Mouse (Mus musculus) brain, embryonic 14.5 days (tissue): ENCODE measurements around the gene Bdh1. TPM values are rescaled to one million over a fixed set of nuclear protein-coding genes. Genes with fewer than 3 reads are reported as not detected.
"Not testable (repeated sequence)": the region's sequence is repeated elsewhere in the genome, so short reads cannot be mapped to it uniquely, and the experiment has no call there.

Experiments
- DNase-seq: peaks from one replicate; pipeline ENCODE4 v3.0.0-alpha.2; 2011; ENCODE audit warnings: low read depth
- CTCF ChIP-seq: fragments of 200-500 bp; IDR thresholded peaks from 2 replicates; pipeline ENCODE4 v1.5.1; 2012; ENCODE audit warnings: inconsistent platforms, mild to moderate bottlenecking, moderate library complexity, borderline replicate concordance; ENCODE audit not compliant: insufficient read depth, insufficient read length; ENCODE audit errors: extremely low read depth
- POLR2A ChIP-seq: fragments of 200-500 bp; IDR thresholded peaks from 2 replicates; pipeline ENCODE4 v1.6.1; 2012; ENCODE audit warnings: mild to moderate bottlenecking, inconsistent platforms, borderline replicate concordance; ENCODE audit not compliant: poor library complexity, insufficient read depth, insufficient read length, severe bottlenecking; ENCODE audit errors: extremely low read depth
- polyA plus RNA-seq: library from polyadenylated mRNA; depleted of rRNA; stranded (reverse); fragments of >200 nt; gene quantifications from 2 replicates; pipeline ENCODE4 v1.2.3, GENCODE M21; 2012; rRNA removed

Bdh1 gene
- 142 and 148 TPM in 2 replicates for polyA plus RNA-seq

DNA sequence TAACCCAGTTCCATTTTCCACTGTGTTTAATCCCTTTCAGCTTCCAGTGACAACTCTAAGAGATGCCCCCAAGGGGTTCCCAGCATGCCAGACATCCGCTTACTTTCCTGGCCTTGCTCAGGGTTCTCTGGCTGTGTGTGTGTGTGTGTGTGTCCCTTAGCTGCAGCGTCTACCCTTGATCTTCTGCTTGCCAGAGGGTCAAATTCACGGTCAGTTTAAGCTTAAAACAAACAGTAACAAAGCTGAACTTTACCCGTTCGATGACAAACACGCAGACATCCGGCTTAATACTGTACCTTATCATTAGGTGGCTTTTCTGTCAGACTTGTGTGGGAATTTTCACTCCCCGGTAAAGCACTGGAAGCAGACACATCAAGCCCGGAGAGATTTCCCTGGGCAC lies at the start of gene Bdh1:
Gene Bdh1, plus strand, starts transcription at position 281 of the 400 bp plus-strand sequence.
- TF ChIP-seq CTCF (no peak), POLR2A (no peak)
- DNase-seq = no peak

DNA sequence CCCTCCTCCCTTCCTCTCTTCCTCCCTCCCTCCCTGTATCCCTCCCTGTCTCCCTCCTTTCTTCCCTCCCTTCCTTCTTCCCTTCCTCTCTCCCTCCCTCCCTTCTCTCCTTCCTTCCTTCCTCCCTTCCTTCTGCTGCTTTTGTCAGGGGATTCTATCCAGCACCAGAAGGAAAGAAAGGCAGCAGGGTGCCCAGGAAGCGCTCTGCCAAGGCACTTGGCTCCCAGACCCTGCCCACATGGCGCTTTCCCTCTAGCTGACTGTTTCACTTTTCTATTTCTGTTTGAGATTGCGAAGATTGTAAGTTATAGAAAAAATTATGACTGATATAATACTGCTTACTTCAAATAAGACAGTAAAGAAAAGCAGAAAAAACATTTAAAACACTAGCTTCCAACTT lies 49.8 kb upstream of the Bdh1 start:
- not testable (repeated sequence) for DNase-seq

DNA sequence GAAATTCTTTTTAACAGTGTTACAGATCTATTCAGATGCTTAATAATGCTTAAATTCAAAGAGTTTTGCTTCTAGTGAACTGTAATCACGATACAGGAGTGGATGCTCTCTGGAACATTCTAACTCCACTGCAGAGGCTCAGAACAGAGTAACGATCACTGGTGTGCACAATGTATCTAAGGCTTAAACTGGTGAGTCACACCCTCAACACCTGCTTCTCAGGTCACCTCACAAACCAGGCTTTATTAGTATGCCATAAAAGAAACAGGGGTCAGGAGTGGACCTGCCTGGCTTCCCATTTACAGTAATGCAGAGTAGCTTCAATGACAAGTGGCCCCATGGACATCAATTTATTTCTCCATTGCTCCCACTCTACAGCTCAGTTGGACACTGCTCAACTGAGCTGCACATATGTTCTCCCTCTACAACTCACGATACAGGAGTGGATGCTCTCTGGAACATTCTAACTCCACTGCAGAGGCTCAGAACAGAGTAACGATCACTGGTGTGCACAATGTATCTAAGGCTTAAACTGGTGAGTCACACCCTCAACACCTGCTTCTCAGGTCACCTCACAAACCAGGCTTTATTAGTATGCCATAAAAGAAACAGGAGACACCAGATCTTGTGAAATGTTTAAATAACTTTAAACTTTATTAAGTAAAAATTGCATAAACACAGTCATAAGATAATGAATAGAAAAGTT lies 46.0 kb upstream of the Bdh1 start:
- not testable (repeated sequence) for DNase-seq

DNA sequence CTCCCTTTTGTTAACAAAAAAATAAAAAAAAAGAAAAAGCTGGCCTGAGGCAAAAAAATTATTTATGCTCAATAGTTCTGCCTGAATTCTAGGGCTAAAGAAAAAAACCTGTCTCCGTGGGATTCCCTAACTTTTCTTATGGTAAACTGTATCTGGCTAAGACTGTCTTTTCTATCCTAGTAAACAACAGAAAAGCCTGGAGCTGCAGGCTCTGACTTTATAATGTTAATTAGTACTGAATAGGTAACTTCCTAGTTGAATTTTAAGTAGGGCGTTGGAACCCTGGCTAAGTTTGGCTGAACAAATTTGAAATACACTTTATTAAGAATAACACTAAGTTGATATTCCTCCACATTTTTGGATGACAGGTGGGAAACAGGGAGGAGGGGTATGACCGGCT lies 33.8 kb upstream of the Bdh1 start:
- DNase-seq = not testable (repeated sequence)

DNA sequence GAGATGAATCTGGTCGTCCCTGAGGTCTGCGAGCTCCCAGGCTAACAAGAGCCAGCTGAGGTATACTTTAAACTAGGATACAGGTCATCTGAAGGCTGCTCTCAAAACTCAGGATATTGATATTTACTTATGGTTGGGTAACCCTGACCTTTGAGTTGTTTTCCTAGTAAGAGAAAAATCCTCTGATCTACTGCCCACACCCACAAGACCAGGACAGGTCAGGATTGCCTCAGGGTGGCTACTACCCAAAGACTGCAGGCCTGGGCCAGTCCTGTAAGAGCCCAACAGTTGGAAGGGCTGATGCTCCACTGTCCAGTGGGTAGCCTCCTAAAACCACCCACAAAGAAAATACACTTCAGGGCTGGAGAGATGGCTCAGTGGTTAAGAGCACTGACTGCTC lies 22.8 kb upstream of the Bdh1 start:
- TF ChIP-seq CTCF (no peak), POLR2A (no peak)
- DNase-seq = no peak

DNA sequence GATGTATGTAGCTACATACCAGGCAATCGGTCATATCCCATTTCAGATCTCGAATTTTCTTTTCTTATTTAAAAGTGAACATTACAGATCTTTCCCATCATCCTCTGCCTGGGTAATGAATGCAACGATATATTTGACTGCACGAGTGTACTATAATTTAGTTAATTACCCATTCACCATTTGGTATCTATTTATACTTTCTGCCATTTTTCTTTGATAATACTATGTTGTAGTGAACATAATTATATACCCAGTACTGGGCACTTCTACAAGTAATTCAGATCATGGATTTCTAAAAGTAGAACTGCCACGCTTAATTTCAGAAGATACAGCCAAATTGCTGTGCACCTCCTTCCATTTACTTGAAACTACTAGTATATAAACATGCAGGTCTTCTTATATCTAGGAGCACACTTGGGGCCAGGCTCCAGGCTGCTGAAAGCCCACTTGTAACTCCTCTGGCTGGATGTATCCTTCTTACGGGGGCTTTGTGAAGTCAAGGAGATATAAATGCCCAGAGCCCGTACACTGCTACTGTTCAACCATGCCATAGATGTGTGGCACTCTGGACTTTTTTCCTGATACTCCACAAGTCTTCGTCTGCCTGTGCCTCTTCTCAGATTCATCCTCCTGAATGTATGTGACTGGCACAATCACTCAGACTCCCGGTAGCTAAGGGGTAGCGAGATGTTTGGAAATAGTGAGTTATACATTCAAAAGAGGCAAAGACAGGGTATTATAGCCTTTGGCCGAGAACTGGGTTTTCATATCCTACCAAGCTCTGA lies 21.0 kb upstream of the Bdh1 start:
- TF ChIP-seq POLR2A (no peak), CTCF (no peak)
- DNase-seq = peak; percentile 27

DNA sequence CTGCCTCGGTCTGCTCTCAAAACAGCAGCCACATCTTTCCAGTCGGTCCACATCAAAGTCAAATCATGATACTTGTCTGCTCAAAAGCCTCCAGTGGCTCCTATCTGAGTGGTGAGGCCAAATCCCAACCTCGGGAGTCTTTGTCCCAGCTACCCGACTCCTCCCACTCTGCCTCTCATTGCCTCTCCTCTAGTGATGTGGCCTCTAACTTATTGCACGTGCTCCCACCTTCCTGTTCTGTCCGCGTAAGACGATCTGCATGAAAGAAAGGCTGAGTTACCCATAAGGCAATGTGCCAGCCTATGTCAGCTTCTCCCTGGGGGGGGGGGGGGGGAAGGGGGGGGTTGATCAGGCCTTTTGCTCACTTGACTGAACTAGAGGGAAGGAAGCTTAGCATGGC lies 20.0 kb upstream of the Bdh1 start:
- no peak for DNase-seq
- TF ChIP-seq POLR2A (no peak), CTCF (no peak)

- no peak for TF ChIP-seq POLR2A
- TF ChIP-seq CTCF = no peak
These were observed 18.1 kb upstream of the Bdh1 start for GRCm38 (mm10) chr16:31403971-31404370.

GRCm38 (mm10) chr16:31405040-31405439 lies 17.0 kb upstream of the Bdh1 start:
- no peak for DNase-seq
- peak; percentile 33; the same call in 1 of the 2 replicates for TF ChIP-seq CTCF
- TF ChIP-seq POLR2A = no peak

More at GRCm38 (mm10) chr16:31403971-31404370, 18.1 kb upstream of the Bdh1 start:
- no peak for DNase-seq

DNA sequence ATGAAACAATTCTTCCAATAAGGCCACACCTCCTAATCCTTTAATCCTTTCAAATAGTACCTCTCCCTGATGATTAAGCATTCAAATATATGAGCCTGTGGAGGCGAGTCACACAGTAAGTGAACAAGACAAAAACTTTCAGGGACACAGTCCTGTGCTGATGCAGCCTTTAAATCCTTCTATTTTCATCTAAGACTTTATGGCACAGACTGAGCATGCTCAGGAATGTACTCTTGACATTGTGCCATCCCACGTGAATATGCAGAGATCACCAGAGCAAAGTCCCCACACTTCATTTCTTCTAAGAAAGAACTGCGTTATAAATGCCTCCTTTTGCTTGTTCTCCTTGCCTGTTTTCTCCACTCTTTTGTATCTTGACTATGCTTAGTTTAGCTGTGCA lies 14.2 kb upstream of the Bdh1 start:
- DNase-seq = no peak
- TF ChIP-seq POLR2A (no peak), CTCF (no peak)

DNA sequence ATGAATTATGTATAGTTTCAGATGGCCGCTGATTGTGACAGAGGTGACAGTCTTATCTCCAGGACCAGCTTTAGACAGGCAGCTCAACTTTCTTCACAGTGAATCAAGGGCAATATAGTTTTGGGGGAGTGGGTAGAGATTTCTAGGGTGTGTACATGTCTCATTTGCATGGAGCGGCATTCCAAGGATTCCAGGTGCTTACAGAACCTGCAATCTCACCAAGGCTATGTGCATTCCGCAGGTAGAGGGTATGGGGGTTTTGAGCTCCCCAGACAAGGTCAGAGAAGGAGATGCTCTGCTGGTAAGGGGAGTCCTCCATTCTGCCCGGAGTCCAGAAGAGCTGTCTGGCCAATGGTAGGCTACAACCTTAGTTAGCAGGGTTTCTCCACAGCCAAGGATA lies 11.1 kb upstream of the Bdh1 start:
- TF ChIP-seq POLR2A (no peak), CTCF (no peak)
- no peak for DNase-seq

DNA sequence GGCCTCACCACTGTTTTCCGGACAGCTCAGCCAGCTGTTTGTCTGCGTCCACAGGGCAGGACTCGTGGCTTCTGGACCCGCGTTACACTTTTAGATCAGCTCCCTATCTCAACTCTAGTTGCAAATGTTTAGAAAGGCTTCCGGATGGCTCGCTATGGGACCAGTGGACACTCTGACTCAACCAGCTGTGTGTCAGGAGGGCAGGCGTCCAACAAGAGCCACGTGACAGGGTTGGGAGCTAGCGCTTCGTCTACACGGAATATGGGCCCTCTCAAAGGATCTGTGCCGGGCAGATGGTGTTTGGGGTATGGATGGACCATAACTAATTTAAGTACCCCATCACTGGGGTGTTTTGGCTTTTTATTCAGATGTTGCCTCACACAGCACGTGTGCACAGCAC lies 9.8 kb upstream of the Bdh1 start:
- DNase-seq = no peak

More for the DNA sequence above, 9.8 kb upstream of the Bdh1 start:
- no peak for TF ChIP-seq POLR2A
- TF ChIP-seq CTCF = no peak
